Mouse (Mus musculus): ENCODE measurements around the gene Cacna2d3. TPM values are rescaled to one million over a fixed set of nuclear protein-coding genes. Genes with fewer than 3 reads are reported as not detected.

Gene Cacna2d3
- polyA plus RNA-seq, 1 experiment from 2014 or later, result 20.4 TPM

- WGBS, result 89% methylated on average over 5 of the region's 5 CpGs
- ATAC-seq (ENCODE audit: low FRiP score) (no peak), DNase-seq (ENCODE audit: low spot score) (no peak)
- H3K27ac ChIP-seq (ENCODE audit: low read depth, low read length), result no peak overlapping the region
- H3K9me3 ChIP-seq (ENCODE audit: control insufficient read depth, low read length), result no peaks in the 10 kb centered on the region
- no peaks in the 10 kb centered on the region for H3K36me3 ChIP-seq (ENCODE audit: control insufficient read depth, insufficient read depth, low read length)
- no peaks in the 10 kb centered on the region for H3K27me3 ChIP-seq (ENCODE audit: control insufficient read depth, insufficient read depth, low read length)
- no peaks in the 10 kb centered on the region for H3K4me1 ChIP-seq (replicated peaks; ENCODE audit: control insufficient read depth, insufficient read depth, low read length)
- H3K4me3 ChIP-seq (ENCODE audit: low read depth, low read length), result no peak overlapping the region
- H3K4me2 ChIP-seq (replicated peaks; ENCODE audit: low read depth, low read length), result no peak overlapping the region
- no peak overlapping the region for H3K9ac ChIP-seq (ENCODE audit: low read depth, low read length)
Measured at GRCm38 (mm10) chr14:29107464-29107863, 614.2 kb downstream of the Cacna2d3 start.

- H3K9ac ChIP-seq (ENCODE audit: low read depth, low read length), result no peak overlapping the region
- no peak for ATAC-seq (ENCODE audit: low FRiP score)
- 81% methylated on average over 12 of the region's 12 CpGs for WGBS
- no peaks in the 10 kb centered on the region for H3K36me3 ChIP-seq (ENCODE audit: control insufficient read depth, insufficient read depth, low read length)
- no peaks in the 10 kb centered on the region for H3K4me1 ChIP-seq (replicated peaks; ENCODE audit: control insufficient read depth, insufficient read depth, low read length)
- no peak overlapping the region for H3K4me2 ChIP-seq (replicated peaks; ENCODE audit: low read depth, low read length)
- no peak overlapping the region for H3K27ac ChIP-seq (ENCODE audit: low read depth, low read length)
- no peaks in the 10 kb centered on the region for H3K9me3 ChIP-seq (ENCODE audit: control insufficient read depth, low read length)
- H3K4me3 ChIP-seq (ENCODE audit: low read depth, low read length), result no peak overlapping the region
- DNase-seq (ENCODE audit: low spot score), result no peak
- no peaks in the 10 kb centered on the region for H3K27me3 ChIP-seq (ENCODE audit: control insufficient read depth, insufficient read depth, low read length)
Measured at GRCm38 (mm10) chr14:29097776-29098175, 623.9 kb downstream of the Cacna2d3 start.

GRCm38 (mm10) chr14:29095431-29095830, 626.2 kb downstream of the Cacna2d3 start:
- DNase-seq (ENCODE audit: low spot score), result no peak
- no peak overlapping the region for H3K4me2 ChIP-seq (replicated peaks; ENCODE audit: low read depth, low read length)
- H3K36me3 ChIP-seq (ENCODE audit: control insufficient read depth, insufficient read depth, low read length), result no peaks in the 10 kb centered on the region
- no peak for ATAC-seq (ENCODE audit: low FRiP score)
- no peaks in the 10 kb centered on the region for H3K27me3 ChIP-seq (ENCODE audit: control insufficient read depth, insufficient read depth, low read length)
- no peak overlapping the region for H3K4me3 ChIP-seq (ENCODE audit: low read depth, low read length)
- no peak overlapping the region for H3K27ac ChIP-seq (ENCODE audit: low read depth, low read length)
- 81% methylated on average over 5 of the region's 5 CpGs for WGBS
- no peaks in the 10 kb centered on the region for H3K9me3 ChIP-seq (ENCODE audit: control insufficient read depth, low read length)
- H3K4me1 ChIP-seq (replicated peaks; ENCODE audit: control insufficient read depth, insufficient read depth, low read length), result no peaks in the 10 kb centered on the region
- no peak overlapping the region for H3K9ac ChIP-seq (ENCODE audit: low read depth, low read length)

DNA sequence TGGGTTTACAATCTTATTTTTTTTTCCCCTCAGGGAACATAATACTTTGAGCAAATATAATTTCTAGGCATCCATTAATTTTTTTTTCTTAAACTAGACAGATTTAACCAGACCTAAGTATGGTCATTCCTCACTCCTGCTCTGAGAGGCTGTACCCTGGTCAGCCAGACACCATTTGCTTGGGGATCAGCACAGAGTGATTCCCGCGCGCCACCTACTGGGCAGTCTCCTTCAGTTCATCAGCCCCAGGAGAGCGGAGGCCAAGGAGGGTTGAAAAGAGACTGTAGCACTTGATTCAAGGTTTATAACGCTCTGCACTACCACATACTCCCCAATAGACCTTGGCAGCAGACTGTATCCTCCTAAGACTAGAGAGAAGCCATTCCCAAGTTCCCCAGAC, 631.6 kb downstream of the Cacna2d3 start:
- H3K9ac ChIP-seq (ENCODE audit: low read depth, low read length), result no peak overlapping the region
- no peaks in the 10 kb centered on the region for H3K9me3 ChIP-seq (ENCODE audit: control insufficient read depth, low read length)
- no peak overlapping the region for H3K27ac ChIP-seq (ENCODE audit: low read depth, low read length)
- no peaks in the 10 kb centered on the region for H3K36me3 ChIP-seq (ENCODE audit: control insufficient read depth, insufficient read depth, low read length)
- H3K27me3 ChIP-seq (ENCODE audit: control insufficient read depth, insufficient read depth, low read length), result no peaks in the 10 kb centered on the region
- H3K4me1 ChIP-seq (replicated peaks; ENCODE audit: control insufficient read depth, insufficient read depth, low read length), result no peaks in the 10 kb centered on the region
- H3K4me3 ChIP-seq (ENCODE audit: low read depth, low read length), result no peak overlapping the region
- ATAC-seq (ENCODE audit: low FRiP score) (peak; percentile 71), DNase-seq (ENCODE audit: low spot score) (peak; percentile 90)
- no peak overlapping the region for H3K4me2 ChIP-seq (replicated peaks; ENCODE audit: low read depth, low read length)
- 5% methylated on average over 5 of the region's 5 CpGs for WGBS

GRCm38 (mm10) chr14:29086528-29086927, 635.1 kb downstream of the Cacna2d3 start:
- Histone ChIP-seq H3K9ac (ENCODE audit: low read depth, low read length) (no peak overlapping the region), H3K9me3 (ENCODE audit: control insufficient read depth, low read length) (no peaks in the 10 kb centered on the region)
- no peak for DNase-seq (ENCODE audit: low spot score)

DNA sequence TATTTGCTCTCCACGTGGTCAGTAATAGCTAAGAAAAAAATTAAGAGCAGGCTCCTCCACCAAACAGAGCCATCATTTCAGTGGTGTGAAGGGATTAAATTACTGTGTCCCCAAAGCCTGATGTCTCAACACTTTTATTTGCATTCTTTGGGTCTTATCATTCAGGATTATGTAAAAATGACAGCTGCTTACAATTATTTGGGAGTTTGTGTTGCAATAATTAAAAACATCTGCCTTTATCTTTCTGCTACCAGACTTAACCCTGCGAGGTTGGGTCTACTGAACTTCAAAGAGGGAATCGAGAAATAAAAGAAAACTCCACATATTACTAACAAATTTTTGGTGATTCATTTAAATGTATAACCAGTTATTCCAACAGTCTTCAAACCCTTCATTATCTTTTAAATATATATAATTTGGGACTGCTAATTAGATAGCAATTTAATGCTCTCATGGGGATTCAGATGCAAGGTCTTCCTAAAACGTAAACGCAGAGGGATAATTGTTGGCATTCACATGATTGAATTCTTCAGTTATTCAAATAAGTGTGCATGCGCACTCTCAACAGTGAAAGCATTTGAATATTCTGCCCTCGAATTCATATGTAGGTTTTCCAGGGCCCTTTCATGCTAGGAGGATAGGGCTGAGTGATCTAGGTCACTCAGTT, 636.0 kb downstream of the Cacna2d3 start:
- DNase-seq (ENCODE audit: low spot score) (no peak), ATAC-seq (ENCODE audit: low FRiP score) (no peak)
- 67% methylated on average over 7 of the region's 7 CpGs for WGBS
- H3K27ac ChIP-seq (ENCODE audit: low read depth, low read length), result no peak overlapping the region
- H3K36me3 ChIP-seq (ENCODE audit: control insufficient read depth, insufficient read depth, low read length), result no peaks in the 10 kb centered on the region
- H3K4me2 ChIP-seq (replicated peaks; ENCODE audit: low read depth, low read length), result no peak overlapping the region
- H3K4me1 ChIP-seq (replicated peaks; ENCODE audit: control insufficient read depth, insufficient read depth, low read length), result no peaks in the 10 kb centered on the region
- H3K4me3 ChIP-seq (ENCODE audit: low read depth, low read length), result no peak overlapping the region
- no peaks in the 10 kb centered on the region for H3K27me3 ChIP-seq (ENCODE audit: control insufficient read depth, insufficient read depth, low read length)
- no peak overlapping the region for H3K9ac ChIP-seq (ENCODE audit: low read depth, low read length)
- H3K9me3 ChIP-seq (ENCODE audit: control insufficient read depth, low read length), result no peaks in the 10 kb centered on the region

More at GRCm38 (mm10) chr14:29086528-29086927, 635.1 kb downstream of the Cacna2d3 start:
- 56% methylated on average over 4 of the region's 4 CpGs for WGBS
- ATAC-seq (ENCODE audit: low FRiP score), result no peak
- no peak overlapping the region for H3K4me3 ChIP-seq (ENCODE audit: low read depth, low read length)
- no peak overlapping the region for H3K27ac ChIP-seq (ENCODE audit: low read depth, low read length)
- no peak overlapping the region for H3K4me2 ChIP-seq (replicated peaks; ENCODE audit: low read depth, low read length)
- no peaks in the 10 kb centered on the region for H3K36me3 ChIP-seq (ENCODE audit: control insufficient read depth, insufficient read depth, low read length)
- no peaks in the 10 kb centered on the region for H3K4me1 ChIP-seq (replicated peaks; ENCODE audit: control insufficient read depth, insufficient read depth, low read length)
- no peaks in the 10 kb centered on the region for H3K27me3 ChIP-seq (ENCODE audit: control insufficient read depth, insufficient read depth, low read length)

DNA sequence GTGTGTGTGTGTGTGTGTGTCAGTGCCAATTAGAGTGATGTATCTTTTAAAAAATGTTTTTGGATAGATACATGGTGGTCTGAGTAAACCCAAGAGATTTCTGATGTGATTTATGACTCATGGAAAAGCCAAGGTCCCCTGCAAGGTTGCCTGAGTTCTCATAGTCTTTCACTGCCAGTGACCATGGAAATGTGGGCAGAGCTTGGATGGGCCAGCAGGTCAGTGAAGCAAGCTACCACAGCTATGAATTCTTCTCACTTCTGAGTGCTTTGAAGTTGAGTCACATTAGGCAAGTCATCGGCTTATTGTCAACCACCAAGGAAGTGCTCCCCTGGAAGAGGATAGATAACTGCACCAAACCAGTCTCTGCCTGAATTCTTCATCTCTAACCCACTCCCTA, 639.5 kb downstream of the Cacna2d3 start:
- WGBS, result 86% methylated on average over 1 of the region's 1 CpGs
- ATAC-seq (ENCODE audit: low FRiP score), result no peak
- H3K4me1 ChIP-seq (replicated peaks; ENCODE audit: control insufficient read depth, insufficient read depth, low read length), result no peaks in the 10 kb centered on the region

GRCm38 (mm10) chr14:29080630-29081029, 641.0 kb downstream of the Cacna2d3 start:
- no peak overlapping the region for H3K27ac ChIP-seq (ENCODE audit: low read depth, low read length)
- ATAC-seq (ENCODE audit: low FRiP score) (no peak), DNase-seq (ENCODE audit: low spot score) (no peak)
- no peaks in the 10 kb centered on the region for H3K9me3 ChIP-seq (ENCODE audit: control insufficient read depth, low read length)
- no peaks in the 10 kb centered on the region for H3K4me1 ChIP-seq (replicated peaks; ENCODE audit: control insufficient read depth, insufficient read depth, low read length)
- H3K27me3 ChIP-seq (ENCODE audit: control insufficient read depth, insufficient read depth, low read length), result no peaks in the 10 kb centered on the region
- H3K4me3 ChIP-seq (ENCODE audit: low read depth, low read length), result no peak overlapping the region
- WGBS, result 82% methylated on average over 4 of the region's 4 CpGs
- H3K4me2 ChIP-seq (replicated peaks; ENCODE audit: low read depth, low read length), result no peak overlapping the region
- H3K36me3 ChIP-seq (ENCODE audit: control insufficient read depth, insufficient read depth, low read length), result no peaks in the 10 kb centered on the region
- no peak overlapping the region for H3K9ac ChIP-seq (ENCODE audit: low read depth, low read length)

More for the DNA sequence above, 639.5 kb downstream of the Cacna2d3 start:
- H3K9me3 ChIP-seq (ENCODE audit: control insufficient read depth, low read length), result no peaks in the 10 kb centered on the region
- no peaks in the 10 kb centered on the region for H3K36me3 ChIP-seq (ENCODE audit: control insufficient read depth, insufficient read depth, low read length)
- H3K9ac ChIP-seq (ENCODE audit: low read depth, low read length), result no peak overlapping the region
- H3K4me3 ChIP-seq (ENCODE audit: low read depth, low read length), result no peak overlapping the region
- H3K27ac ChIP-seq (ENCODE audit: low read depth, low read length), result no peak overlapping the region
- no peak for DNase-seq (ENCODE audit: low spot score)
- no peak overlapping the region for H3K4me2 ChIP-seq (replicated peaks; ENCODE audit: low read depth, low read length)
- H3K27me3 ChIP-seq (ENCODE audit: control insufficient read depth, insufficient read depth, low read length), result no peaks in the 10 kb centered on the region

DNA sequence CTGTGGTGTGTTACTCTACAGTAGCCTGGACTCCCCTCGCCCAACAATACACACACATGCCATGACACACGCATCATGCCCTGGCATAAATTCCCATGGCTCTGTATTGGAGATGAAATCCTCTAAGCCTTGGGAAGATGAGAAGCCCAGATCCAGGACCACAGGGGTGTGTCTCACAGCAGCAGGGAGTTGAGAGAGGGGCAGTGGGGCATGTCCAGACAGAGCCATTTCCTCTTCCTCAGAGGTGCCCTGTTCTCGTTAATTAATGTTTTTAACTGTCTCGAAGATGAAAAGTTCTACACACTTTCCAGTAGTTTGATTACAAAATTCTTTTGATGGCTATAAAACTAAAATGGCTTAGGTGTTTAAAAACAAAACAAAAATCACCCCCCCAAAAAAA, 641.4 kb downstream of the Cacna2d3 start:
- Histone ChIP-seq H3K4me2 (replicated peaks; ENCODE audit: low read depth, low read length) (no peak overlapping the region), H3K4me1 (replicated peaks; ENCODE audit: control insufficient read depth, insufficient read depth, low read length) (no peaks in the 10 kb centered on the region), H3K9me3 (ENCODE audit: control insufficient read depth, low read length) (no peaks in the 10 kb centered on the region), H3K36me3 (ENCODE audit: control insufficient read depth, insufficient read depth, low read length) (no peaks in the 10 kb centered on the region), H3K27me3 (ENCODE audit: control insufficient read depth, insufficient read depth, low read length) (no peaks in the 10 kb centered on the region), H3K27ac (ENCODE audit: low read depth, low read length) (no peak overlapping the region), H3K9ac (ENCODE audit: low read depth, low read length) (no peak overlapping the region), H3K4me3 (ENCODE audit: low read depth, low read length) (no peak overlapping the region)
- ATAC-seq (ENCODE audit: low FRiP score) (no peak), DNase-seq (ENCODE audit: low spot score) (no peak)
- 83% methylated on average over 4 of the region's 4 CpGs for WGBS
